Mouse (Mus musculus): ENCODE results near the gene Smarcb1.

GRCm38 (mm10) chr10:75921026-75921725 lies at the start of gene Smarcb1:
- TF ChIP-seq CTCF (IDR thresholded peaks at IDR 0.05) (no peak), EP300 (IDR thresholded peaks at IDR 0.05) (no peak)
